Mouse (Mus musculus) brown adipose tissue, adult 24 weeks (tissue): ENCODE data around the gene Afap1. TPM values are rescaled to one million over a fixed set of nuclear protein-coding genes. Genes with fewer than 3 reads are reported as not detected.

Experiments used
- H3K27ac ChIP-seq: fragments of 200-500 bp; replicated peaks from 2 replicates; pipeline ENCODE4 v1.5.1; 2012; ENCODE audit warnings: low read depth, mild to moderate bottlenecking, low read length
- H3K4me1 ChIP-seq: fragments of 200-500 bp; 2 replicates; pipeline ENCODE4 v1.6.1; 2012; ENCODE audit warnings: low read length, mixed read lengths; ENCODE audit not compliant: control insufficient read depth, insufficient read depth, insufficient read length
- H3K4me3 ChIP-seq: fragments of 200-500 bp; 2 replicates; pipeline ENCODE4 v1.5.1; 2012; ENCODE audit warnings: low read depth, mild to moderate bottlenecking, low read length, moderate library complexity; ENCODE audit not compliant: insufficient read depth
- polyA plus RNA-seq: library from polyadenylated mRNA; stranded (reverse); fragments of >200 nt; gene quantifications from 2 replicates; pipeline ENCODE4 v1.2.4, GENCODE M21; 2012; ENCODE audit not compliant: missing spikeins, insufficient read depth, insufficient read length

Afap1 gene
- polyA plus RNA-seq, 1 experiment, result 19.0 TPM

- H3K27ac ChIP-seq, result no peak overlapping the region
- H3K4me3 ChIP-seq, result no peak overlapping the region
- H3K4me1 ChIP-seq, result peaks cover 7% of the 10 kb centered on the region
Observed at GRCm38 (mm10) chr5:35890985-35891730, 2.0 kb upstream of the Afap1 start.

DNA sequence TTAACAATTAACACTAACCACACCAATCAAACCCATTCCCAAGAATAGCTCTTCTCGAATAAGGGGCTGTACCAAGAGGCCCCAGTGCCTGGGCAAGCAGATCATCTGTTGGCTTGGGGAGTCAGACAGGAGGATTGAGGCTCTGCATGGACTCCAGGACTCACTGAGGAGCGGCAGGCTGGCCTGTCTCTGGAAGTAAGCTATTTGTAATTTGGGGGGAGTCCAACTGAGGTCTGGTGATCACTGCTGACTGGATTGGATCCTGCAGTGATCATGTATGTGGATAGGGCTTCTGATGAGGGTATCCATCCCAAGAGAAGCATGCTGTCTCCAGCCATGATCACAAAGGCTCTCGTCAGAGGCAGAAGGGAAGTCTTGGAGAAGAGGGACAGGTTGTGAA, 756 bp upstream of the Afap1 start:
- peaks cover 15% of the 10 kb centered on the region for H3K4me1 ChIP-seq
- no peak overlapping the region for H3K27ac ChIP-seq
- H3K4me3 ChIP-seq, result no peak overlapping the region

DNA sequence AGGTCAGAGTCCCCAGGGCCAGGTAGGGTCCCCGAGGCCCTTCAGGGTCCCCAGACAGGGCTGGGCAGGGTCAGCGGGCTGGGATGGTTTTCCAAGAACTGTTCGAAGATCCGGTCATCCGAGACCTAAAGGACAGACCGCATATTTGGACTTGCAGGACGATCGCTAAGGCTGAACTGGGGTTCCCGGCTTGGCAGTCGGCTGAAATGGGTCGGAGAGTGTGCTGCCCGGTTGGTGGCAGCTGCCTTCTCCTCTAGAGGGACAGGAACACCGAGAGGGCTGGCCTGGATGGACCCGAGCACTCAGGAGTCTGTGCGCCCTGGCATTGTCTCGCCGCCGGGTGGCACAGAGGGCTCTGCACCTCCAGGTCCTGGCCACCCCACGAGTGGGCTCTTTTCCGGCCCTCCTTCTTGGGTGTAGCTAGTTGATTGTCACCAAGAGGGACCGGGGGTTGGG, 714 bp downstream of the Afap1 start:
- peak overlapping the region; percentile 90 for H3K4me3 ChIP-seq
- peaks cover 23% of the 10 kb centered on the region for H3K4me1 ChIP-seq
- H3K27ac ChIP-seq, result peak overlapping the region; percentile 85

DNA sequence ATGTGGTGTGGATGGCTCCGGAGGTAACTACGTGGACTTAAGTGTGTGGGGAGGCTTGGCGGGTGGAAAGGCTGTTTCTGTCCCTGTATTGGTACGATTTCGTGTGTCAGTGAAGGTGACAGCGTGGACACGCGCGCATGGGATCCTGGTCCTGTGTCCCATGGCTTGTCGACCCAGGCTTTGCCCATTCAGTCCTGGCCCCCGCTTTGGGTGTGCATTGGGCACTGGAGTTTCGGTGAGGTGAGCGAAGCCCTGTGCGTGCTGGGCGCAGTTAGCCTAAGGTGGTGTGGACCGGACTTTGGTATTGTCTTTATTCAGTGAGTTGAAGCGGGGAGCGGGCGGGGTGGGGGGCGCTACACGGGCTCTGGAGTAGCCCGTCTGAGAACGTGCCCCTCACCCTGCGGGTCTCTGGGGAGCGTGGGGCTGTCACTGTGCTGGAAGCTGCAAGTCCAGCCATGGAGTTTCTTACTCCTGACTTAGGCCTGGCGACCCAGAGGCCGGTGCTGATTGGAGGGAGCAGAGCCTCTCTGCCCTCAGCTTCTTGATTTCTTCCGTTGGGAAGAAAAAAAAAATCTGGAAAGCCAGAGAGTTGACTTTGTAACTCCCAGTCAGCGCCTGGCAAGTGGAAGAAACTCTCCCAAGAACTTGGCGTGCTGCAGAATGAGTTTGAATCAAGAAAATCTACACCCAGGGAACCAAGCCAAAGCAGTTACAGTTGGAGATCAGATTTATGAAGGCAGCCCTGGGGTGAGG, 1.4 kb downstream of the Afap1 start:
- Histone ChIP-seq H3K4me1 (peaks cover 26% of the 10 kb centered on the region), H3K4me3 (peak overlapping the region; percentile 90), H3K27ac (peak overlapping the region; percentile 85)

DNA sequence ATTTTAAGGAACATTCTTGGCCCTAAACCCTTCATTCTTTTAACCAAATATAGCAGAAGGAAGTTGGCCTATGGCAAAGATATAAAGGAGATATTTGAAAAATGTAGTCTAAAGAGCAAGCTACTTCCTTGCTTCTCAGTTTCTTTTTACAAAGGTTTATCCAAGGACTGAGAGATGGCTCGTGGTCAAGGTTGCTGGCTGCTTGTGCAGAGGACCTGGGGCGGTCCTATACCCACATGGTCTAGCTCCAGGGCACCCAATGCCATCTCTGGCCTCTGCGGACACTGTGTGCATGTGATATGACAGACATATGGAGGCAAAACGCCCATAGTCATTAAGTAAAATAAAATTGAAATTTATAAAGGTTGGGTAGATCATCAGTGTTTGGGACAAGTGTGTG, 2.8 kb downstream of the Afap1 start:
- Histone ChIP-seq H3K27ac (no peak overlapping the region), H3K4me1 (peaks cover 37% of the 10 kb centered on the region), H3K4me3 (no peak overlapping the region)

GRCm38 (mm10) chr5:35896556-35896955, 3.4 kb downstream of the Afap1 start:
- Histone ChIP-seq H3K27ac (no peak overlapping the region), H3K4me1 (peaks cover 39% of the 10 kb centered on the region)

GRCm38 (mm10) chr5:35897147-35897546, 4.0 kb downstream of the Afap1 start:
- Histone ChIP-seq H3K4me1 (peaks cover 39% of the 10 kb centered on the region), H3K27ac (no peak overlapping the region), H3K4me3 (no peak overlapping the region)

More at GRCm38 (mm10) chr5:35896556-35896955, 3.4 kb downstream of the Afap1 start:
- no peak overlapping the region for H3K4me3 ChIP-seq

DNA sequence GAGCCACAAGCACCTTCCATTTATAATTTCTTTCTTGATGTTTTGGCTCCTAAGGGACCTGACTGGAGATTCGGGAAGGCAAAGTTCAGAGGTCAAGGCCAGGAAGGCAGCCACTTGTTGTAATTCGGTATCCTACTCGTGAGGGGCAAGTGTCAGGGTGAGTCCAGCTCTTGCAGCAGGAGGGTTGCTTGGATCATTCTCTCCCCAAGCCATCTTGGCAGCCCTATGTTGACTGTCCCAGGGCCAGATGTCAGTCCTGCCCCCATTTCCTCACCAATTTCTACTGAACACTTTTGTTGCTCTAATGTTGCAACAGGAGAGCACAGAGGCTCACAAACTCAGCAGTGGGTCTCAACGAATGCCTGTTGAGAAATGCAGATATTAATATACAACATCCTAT, 5.0 kb downstream of the Afap1 start:
- 0 out of 2 replicates have a peak overlapping the region, but pooled peaks have one; percentile 2 for H3K27ac ChIP-seq
- H3K4me1 ChIP-seq, result peaks cover 39% of the 10 kb centered on the region
- no peak overlapping the region for H3K4me3 ChIP-seq

GRCm38 (mm10) chr5:35898994-35899393, 5.9 kb downstream of the Afap1 start:
- 0 out of 2 replicates have a peak overlapping the region, but pooled peaks have one; percentile 9 for H3K27ac ChIP-seq
- H3K4me3 ChIP-seq, result no peak overlapping the region
- H3K4me1 ChIP-seq, result peaks cover 39% of the 10 kb centered on the region

DNA sequence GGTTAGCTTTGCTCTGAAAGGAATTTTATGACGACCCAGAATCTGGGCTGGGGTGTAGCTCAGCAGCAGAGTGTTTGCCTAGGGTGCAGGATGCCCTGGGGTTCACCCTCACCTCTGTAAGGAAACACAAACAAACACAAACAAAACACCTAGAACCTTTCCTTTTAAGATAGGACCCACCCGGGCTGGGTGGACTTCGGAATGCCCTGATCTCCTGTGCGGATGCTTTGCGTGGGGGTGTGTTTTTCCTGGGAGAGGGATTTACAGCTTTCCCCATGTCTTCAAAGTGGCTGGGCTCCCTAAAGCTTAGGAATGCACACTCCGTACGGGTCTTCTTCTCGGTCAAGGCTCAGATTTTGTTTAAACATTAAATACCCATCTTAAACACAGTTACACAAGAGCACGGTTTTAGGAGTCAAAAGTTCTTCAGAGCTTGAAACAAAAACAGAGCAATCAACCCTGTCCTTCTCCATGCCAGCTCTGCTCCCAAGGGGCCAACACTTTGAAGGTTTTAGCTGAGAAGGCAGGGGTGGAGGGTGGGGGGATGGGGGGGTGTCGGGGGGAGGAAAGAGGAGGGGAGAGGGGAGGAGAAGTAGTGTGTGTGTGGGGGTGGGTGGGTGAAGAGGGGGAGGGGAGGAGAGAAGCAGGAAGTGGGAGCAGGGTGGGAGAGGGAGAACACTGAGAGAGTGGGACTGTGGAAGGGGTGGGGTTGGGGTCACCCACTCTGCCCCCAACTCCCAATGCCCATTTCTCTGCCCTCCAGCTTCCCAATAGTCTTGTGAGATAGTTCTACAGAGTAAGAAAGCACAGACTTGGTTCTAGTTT, 7.5 kb downstream of the Afap1 start:
- peaks cover 37% of the 10 kb centered on the region for H3K4me1 ChIP-seq
- no peak overlapping the region for H3K4me3 ChIP-seq
- 0 out of 2 replicates have a peak overlapping the region, but pooled peaks have one; percentile 18 for H3K27ac ChIP-seq

- Histone ChIP-seq H3K4me3 (no peak overlapping the region), H3K4me1 (peaks cover 34% of the 10 kb centered on the region), H3K27ac (no peak overlapping the region)
Observed at GRCm38 (mm10) chr5:35901226-35901809, 8.2 kb downstream of the Afap1 start.

DNA sequence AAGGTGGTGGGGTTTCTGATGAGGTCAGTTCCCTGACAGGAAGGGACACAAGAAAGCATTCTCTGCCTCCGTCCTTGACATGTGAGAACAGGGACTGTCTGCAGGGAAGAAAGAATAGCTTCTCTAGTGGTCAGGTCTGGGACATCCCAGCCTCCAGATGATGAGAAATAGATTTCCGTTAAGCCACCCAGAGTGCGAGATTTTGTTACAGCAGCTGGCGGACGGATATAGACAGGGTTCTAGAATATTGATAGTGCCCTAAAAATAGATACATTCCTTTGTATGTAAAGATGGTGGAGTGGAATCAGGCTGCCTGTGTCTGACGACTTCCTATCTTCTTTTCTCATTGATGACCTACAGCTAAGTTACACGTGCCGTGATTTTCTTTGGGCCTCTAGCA, 10.3 kb downstream of the Afap1 start:
- Histone ChIP-seq H3K27ac (no peak overlapping the region), H3K4me1 (peaks cover 37% of the 10 kb centered on the region), H3K4me3 (no peak overlapping the region)

- Histone ChIP-seq H3K4me3 (no peak overlapping the region), H3K27ac (no peak overlapping the region), H3K4me1 (peaks cover 36% of the 10 kb centered on the region)
Observed at GRCm38 (mm10) chr5:35905283-35905682, 12.2 kb downstream of the Afap1 start.

GRCm38 (mm10) chr5:35907090-35907489, 14.0 kb downstream of the Afap1 start:
- Histone ChIP-seq H3K4me1 (peaks cover 31% of the 10 kb centered on the region), H3K27ac (no peak overlapping the region), H3K4me3 (no peak overlapping the region)
